Mouse (Mus musculus) brain, embryonic 14.5 days (tissue): ENCODE measurements at regions not wholly inside any gene's neighbourhood (a gene's known extent, or its start where the extent isn't known, plus 50 kb on each side); places are given as distances from the start of the nearest gene placed in this dataset.

Experiments
- CTCF ChIP-seq: fragments of 200-500 bp; IDR thresholded peaks from 2 replicates; pipeline ENCODE4 v1.5.1; 2012; ENCODE audit warnings: inconsistent platforms, mild to moderate bottlenecking, moderate library complexity, borderline replicate concordance; ENCODE audit not compliant: insufficient read depth, insufficient read length; ENCODE audit errors: extremely low read depth
- POLR2A ChIP-seq: fragments of 200-500 bp; IDR thresholded peaks from 2 replicates; pipeline ENCODE4 v1.6.1; 2012; ENCODE audit warnings: mild to moderate bottlenecking, inconsistent platforms, borderline replicate concordance; ENCODE audit not compliant: poor library complexity, insufficient read depth, insufficient read length, severe bottlenecking; ENCODE audit errors: extremely low read depth

DNA sequence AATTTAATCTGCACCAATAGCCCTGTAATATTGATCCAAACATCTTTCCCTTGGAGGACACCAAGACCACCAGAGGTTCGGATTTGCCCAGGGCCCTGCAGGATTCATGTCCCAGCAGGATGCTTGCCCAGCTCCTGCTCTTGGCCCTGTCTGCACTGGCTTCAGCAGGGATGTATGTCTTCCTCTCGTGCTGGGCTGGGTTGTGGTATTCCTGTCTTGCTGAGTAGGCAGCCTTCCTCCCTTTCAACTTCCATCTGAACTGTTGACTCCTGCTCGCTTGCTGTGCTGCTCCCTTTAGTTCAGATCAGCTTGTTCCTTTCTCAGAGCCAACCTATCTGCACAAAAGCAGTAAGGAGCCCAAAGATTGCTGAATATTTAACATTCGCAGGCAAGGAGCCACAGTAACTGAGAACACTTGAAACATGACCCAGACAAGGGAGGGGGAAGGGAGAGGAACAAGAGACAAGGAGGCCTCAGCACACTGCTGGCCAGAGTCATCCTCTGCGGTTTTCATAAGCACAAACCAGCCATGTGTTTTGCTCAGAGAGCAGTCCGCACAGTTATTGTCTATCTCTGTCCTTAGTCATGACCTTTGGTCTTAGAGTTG is 110.7 kb upstream of the Auts2 start:
- TF ChIP-seq CTCF (no peak), POLR2A (no peak)
